ENCODE assay signal across 9 mouse cellular contexts in the genomic region with DNA sequence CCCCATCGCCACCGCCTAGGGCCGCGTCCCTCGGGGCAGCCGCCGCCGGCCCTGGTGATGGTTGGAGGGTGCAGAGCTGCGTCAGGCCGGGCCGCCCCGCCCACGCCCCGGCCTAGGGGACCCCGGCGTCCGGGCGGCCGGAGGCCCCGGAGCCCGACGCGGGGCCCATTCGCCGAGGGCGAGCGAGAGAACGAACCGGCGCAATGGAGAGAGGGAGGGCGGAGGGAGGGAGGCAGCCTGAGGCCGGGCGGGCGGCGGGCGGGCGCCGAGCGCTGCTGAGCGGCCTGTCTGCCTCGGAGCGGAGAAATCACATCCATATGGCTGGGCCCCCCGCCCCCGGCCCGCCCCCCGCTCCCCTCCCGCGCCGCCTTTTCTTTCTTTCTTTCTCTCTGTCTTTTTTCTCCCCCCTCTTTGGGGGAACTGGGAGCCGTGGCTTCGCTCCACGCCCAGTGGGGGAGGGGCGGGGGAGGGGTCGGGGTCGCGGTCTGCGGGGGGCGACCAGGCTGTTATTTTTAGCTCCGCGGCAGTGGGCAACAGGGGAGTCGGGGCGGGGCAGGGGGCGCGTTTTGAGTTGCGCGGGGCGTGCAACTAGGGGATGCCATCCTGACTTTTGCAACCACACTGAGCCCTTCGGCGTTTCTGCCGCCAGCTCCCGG. TPM values are rescaled to one million over a fixed set of nuclear protein-coding genes. Genes with fewer than 3 reads are reported as not detected.
A peak's percentile ranks its signal among the peaks of the same experiment; 100 is the strongest.
DNase-seq lines count a peak whose midpoint lies in the region; ATAC-seq lines count a peak whose summit lies in the region.
"Had no signal": no experiment of that assay in that cellular context is flagged by ENCODE, and none has a peak within 500 bp of the region (broad histone marks: within the 10 kb centered on the region; RNA-seq: fewer than 3 reads in every experiment).

No protein-coding gene starts in this region.

- H3K9me3 ChIP-seq in lung, embryonic 15.5 days = no peaks in the 10 kb centered on the region
- no peaks in the 10 kb centered on the region for H3K9me3 ChIP-seq in embryonic facial prominence, embryonic 12.5 days
- no peaks in the 10 kb centered on the region for H3K9me3 ChIP-seq in hindbrain, embryonic 14.5 days (ENCODE audit: control insufficient read depth, low read length)
- no peaks in the 10 kb centered on the region for H3K9me3 ChIP-seq in liver, embryonic 15.5 days (replicated peaks)

- 0 out of 2 replicates have a peak, but pooled peaks cover 4% of the 10 kb centered on the region for H3K36me3 ChIP-seq in lung, embryonic 15.5 days
- no peaks in the 10 kb centered on the region for H3K36me3 ChIP-seq in embryonic facial prominence, embryonic 12.5 days
- no peaks in the 10 kb centered on the region for H3K36me3 ChIP-seq in hindbrain, embryonic 14.5 days (replicated peaks; ENCODE audit: control insufficient read depth, insufficient read depth)
- no peaks in the 10 kb centered on the region for H3K36me3 ChIP-seq in liver, embryonic 15.5 days (replicated peaks)
- no peaks in the 10 kb centered on the region for H3K36me3 ChIP-seq in splenic B cell, adult 2 months (ENCODE audit: control insufficient read depth, insufficient read depth, low read length, poor library complexity, severe bottlenecking)

- DNase-seq in lung, postnatal 14 days = no peak
- DNase-seq in hindbrain, embryonic 14.5 days (ENCODE audit: low spot score) = peak; percentile 41
- peak; percentile 12 for DNase-seq in splenic B cell, adult 2 months (ENCODE audit: low read depth, low spot score)
- no peak for DNase-seq in frontal cortex, adult 2 months (ENCODE audit: extremely low spot score in 1 of 2, low spot score in 1 of 2)
- no peak for DNase-seq in left cerebral cortex, adult 9 months (ENCODE audit: low spot score in 2 of 2)

- H3K4me3 ChIP-seq in lung, embryonic 15.5 days = peak overlapping the region; percentile 65
- peak overlapping the region; percentile 80 for H3K4me3 ChIP-seq in embryonic facial prominence, embryonic 12.5 days
- H3K4me3 ChIP-seq in hindbrain, embryonic 14.5 days (replicated peaks; ENCODE audit: low read length) = peak overlapping the region; percentile 68
- peak overlapping the region; percentile 52 for H3K4me3 ChIP-seq in liver, embryonic 15.5 days (replicated peaks)

- peak; percentile 72 for ATAC-seq in lung, embryonic 15.5 days (ENCODE audit: borderline replicate concordance, extremely low read depth, low FRiP score, low TSS enrichment)
- ATAC-seq in embryonic facial prominence, embryonic 12.5 days (ENCODE audit: insufficient number of reproducible peaks, insufficient read depth, low FRiP score, low TSS enrichment) = peak; percentile 64
- ATAC-seq in hindbrain, embryonic 14.5 days (ENCODE audit: low FRiP score) = peak; percentile 74
- no peak for ATAC-seq in liver, embryonic 15.5 days (ENCODE audit: insufficient read depth)

- H3K4me2 ChIP-seq in lung, embryonic 15.5 days = peak overlapping the region; percentile 82
- peak overlapping the region; percentile 70 for H3K4me2 ChIP-seq in embryonic facial prominence, embryonic 12.5 days (replicated peaks)
- peak overlapping the region; percentile 98 for H3K4me2 ChIP-seq in hindbrain, embryonic 14.5 days (replicated peaks)
- peak overlapping the region; percentile 68 for H3K4me2 ChIP-seq in liver, embryonic 15.5 days

- peaks cover 31% of the 10 kb centered on the region for H3K4me1 ChIP-seq in lung, embryonic 15.5 days
- peaks cover 42% of the 10 kb centered on the region for H3K4me1 ChIP-seq in embryonic facial prominence, embryonic 12.5 days
- H3K4me1 ChIP-seq in hindbrain, embryonic 14.5 days (replicated peaks; ENCODE audit: control insufficient read depth, insufficient read depth, low read length) = peaks cover 9% of the 10 kb centered on the region
- H3K4me1 ChIP-seq in liver, embryonic 15.5 days (replicated peaks) = peaks cover 8% of the 10 kb centered on the region

- peak overlapping the region; percentile 93 for H3K27ac ChIP-seq in lung, embryonic 15.5 days
- peak overlapping the region; percentile 97 for H3K27ac ChIP-seq in embryonic facial prominence, embryonic 12.5 days
- H3K27ac ChIP-seq in hindbrain, embryonic 14.5 days = 0 out of 2 replicates have a peak overlapping the region, but pooled peaks have one; percentile 5
- no peak overlapping the region for H3K27ac ChIP-seq in liver, embryonic 15.5 days (replicated peaks)
- H3K27ac ChIP-seq: macrophage had no signal

- H3K9ac ChIP-seq in lung, embryonic 15.5 days = peak overlapping the region; percentile 65
- peak overlapping the region; percentile 92 for H3K9ac ChIP-seq in embryonic facial prominence, embryonic 12.5 days
- peak overlapping the region; percentile 81 for H3K9ac ChIP-seq in hindbrain, embryonic 14.5 days
- 0 out of 2 replicates have a peak overlapping the region, but pooled peaks have one; percentile 8 for H3K9ac ChIP-seq in liver, embryonic 15.5 days

- H3K27me3 ChIP-seq in lung, embryonic 15.5 days = peaks cover 59% of the 10 kb centered on the region
- H3K27me3 ChIP-seq in embryonic facial prominence, embryonic 12.5 days = peaks cover 17% of the 10 kb centered on the region; the same call in 1 of the 2 replicates
- peaks cover 24% of the 10 kb centered on the region for H3K27me3 ChIP-seq in hindbrain, embryonic 14.5 days (ENCODE audit: control insufficient read depth, insufficient read depth, low read length)
- H3K27me3 ChIP-seq in liver, embryonic 15.5 days = peaks cover 80% of the 10 kb centered on the region
- no peaks in the 10 kb centered on the region for H3K27me3 ChIP-seq in splenic B cell, adult 2 months (ENCODE audit: control insufficient read depth, insufficient read depth, low read length, poor library complexity, severe bottlenecking)

- WGBS in lung, embryonic 15.5 days = under 1% methylated on average over 55 of the region's 71 CpGs
- WGBS in embryonic facial prominence, embryonic 12.5 days = under 1% methylated on average over 45 of the region's 71 CpGs
- WGBS in hindbrain, embryonic 14.5 days = under 1% methylated on average over 47 of the region's 71 CpGs
- WGBS in liver, embryonic 15.5 days (ENCODE audit: insufficient replicate concordance) = under 1% methylated on average over 66 of the region's 71 CpGs

RNA-seq across cellular contexts. Expression of gene Myl3, which starts 0.8 kb away (rescaled TPM):
- polyA plus RNA-seq in lung, embryonic 15.5 days (2015; fragmentation: Nextera tagmentation; extraction: Ambion mirVana) = 19.8 and 68.6 TPM in 2 replicates
- 1.9 and 2.4 TPM in 2 replicates for polyA plus RNA-seq in embryonic facial prominence, embryonic 12.5 days (2016; fragmentation: Nextera tagmentation; extraction: Ambion mirVana)
- 0.26 and 0.43 TPM in 2 replicates for polyA plus RNA-seq in hindbrain, embryonic 14.5 days (2014; fragmentation: Nextera tagmentation; extraction: Ambion mirVana)
- 2.8 and 3.0 TPM in 2 replicates for polyA plus RNA-seq in liver, embryonic 15.5 days (2015; fragmentation: Nextera tagmentation; extraction: Ambion mirVana)
- polyA plus RNA-seq in frontal cortex, adult 2 months (2012; rRNA removed) = 0.32 and 0.46 TPM in 2 replicates
- polyA plus RNA-seq: macrophage had no signal

RNA-seq across cellular contexts. Expression of gene Pth1r, which starts 4.5 kb away (rescaled TPM):
- 78.8 and 79.7 TPM in 2 replicates for polyA plus RNA-seq in lung, embryonic 15.5 days (2015; fragmentation: Nextera tagmentation; extraction: Ambion mirVana)
- polyA plus RNA-seq in embryonic facial prominence, embryonic 12.5 days (2016; fragmentation: Nextera tagmentation; extraction: Ambion mirVana) = 115 and 117 TPM in 2 replicates
- 10.1 and 12.8 TPM in 2 replicates for polyA plus RNA-seq in hindbrain, embryonic 14.5 days (2014; fragmentation: Nextera tagmentation; extraction: Ambion mirVana)
- 3.0 and 3.6 TPM in 2 replicates for polyA plus RNA-seq in liver, embryonic 15.5 days (2015; fragmentation: Nextera tagmentation; extraction: Ambion mirVana)
- 6.9 and 9.1 TPM in 2 replicates for polyA plus RNA-seq in frontal cortex, adult 2 months (2012; rRNA removed)

RNA-seq across cellular contexts. Expression of gene Prss42, which starts 55.5 kb away (rescaled TPM):
- polyA plus RNA-seq in lung, embryonic 15.5 days (2015; fragmentation: Nextera tagmentation; extraction: Ambion mirVana) = not detected in 2 replicates
- not detected in 2 replicates for polyA plus RNA-seq in embryonic facial prominence, embryonic 12.5 days (2016; fragmentation: Nextera tagmentation; extraction: Ambion mirVana)
- polyA plus RNA-seq in hindbrain, embryonic 14.5 days (2014; fragmentation: Nextera tagmentation; extraction: Ambion mirVana) = not detected in 2 replicates
- polyA plus RNA-seq in liver, embryonic 15.5 days (2015; fragmentation: Nextera tagmentation; extraction: Ambion mirVana) = not detected in 2 replicates
- 0.06 TPM in 1 of 2 replicates, not detected in the other for polyA plus RNA-seq in frontal cortex, adult 2 months (2012; rRNA removed)
- polyA plus RNA-seq: macrophage had no signal

Comparison
In these comparisons a context has a peak if more than half of its experiments do, and no peak if none do; other contexts are left out.
1. H3K9ac ChIP-seq: peak in every context shown above with its lines; median percentile 92 in embryonic facial prominence, embryonic 12.5 days; 81 in hindbrain, embryonic 14.5 days; 65 in lung, embryonic 15.5 days; 8 in liver, embryonic 15.5 days.
2. DNase-seq: peak in hindbrain, embryonic 14.5 days (single experiment) and splenic B cell, adult 2 months (single experiment); none in lung, postnatal 14 days (single experiment), frontal cortex, adult 2 months (0 of 2) and left cerebral cortex, adult 9 months (0 of 2).
3. Peak in every context shown above with its lines, with median percentiles within 50 percentile points of each other: H3K4me2 ChIP-seq and H3K4me3 ChIP-seq.